Mouse (Mus musculus): ENCODE results near the gene Hinfp.

GRCm38 (mm10) chr9:44335331-44336092, 30.0 kb upstream of the Hinfp start:
- TF ChIP-seq TAL1 (IDR thresholded peaks at IDR 0.05; ENCODE audit: low read length) (no peak), GATA1 (IDR thresholded peaks at IDR 0.05; ENCODE audit: low read length) (no peak)
